Mouse (Mus musculus) layer of hippocampus, adult 11-12 months (tissue): ENCODE data around the gene Apbb2.

Source experiments
- DNase-seq: peaks from one replicate; pipeline ENCODE4 v3.0.0; 2022; ENCODE audit warnings: low spot score

Gene Apbb2

DNA sequence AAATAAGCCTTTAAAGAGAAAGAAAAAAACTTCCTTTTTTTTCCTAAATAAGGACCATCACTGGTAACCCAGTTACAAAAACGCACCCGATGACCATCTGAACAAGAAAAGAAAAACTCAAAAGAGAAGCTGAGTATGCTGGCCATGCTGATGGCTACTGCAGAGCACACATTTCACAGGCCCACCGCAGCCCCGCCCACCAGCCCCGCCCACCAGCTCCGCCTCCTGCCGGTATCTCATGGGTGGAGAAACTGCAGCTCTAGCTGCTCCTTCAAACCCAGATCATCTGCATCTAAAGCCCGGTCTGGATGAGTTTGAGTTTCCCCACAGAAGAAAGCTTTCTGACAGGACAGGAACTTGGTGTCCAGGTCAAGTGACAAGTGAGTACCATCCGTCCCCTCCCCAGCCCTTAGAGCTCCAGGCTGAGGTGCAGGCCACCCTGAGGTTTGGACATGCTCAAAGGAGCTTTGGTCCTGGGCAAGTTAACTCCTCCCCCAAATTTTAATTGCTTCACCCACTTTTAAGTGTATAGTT is 16.2 kb downstream of the Apbb2 start:
- peak; percentile 29 for DNase-seq

DNA sequence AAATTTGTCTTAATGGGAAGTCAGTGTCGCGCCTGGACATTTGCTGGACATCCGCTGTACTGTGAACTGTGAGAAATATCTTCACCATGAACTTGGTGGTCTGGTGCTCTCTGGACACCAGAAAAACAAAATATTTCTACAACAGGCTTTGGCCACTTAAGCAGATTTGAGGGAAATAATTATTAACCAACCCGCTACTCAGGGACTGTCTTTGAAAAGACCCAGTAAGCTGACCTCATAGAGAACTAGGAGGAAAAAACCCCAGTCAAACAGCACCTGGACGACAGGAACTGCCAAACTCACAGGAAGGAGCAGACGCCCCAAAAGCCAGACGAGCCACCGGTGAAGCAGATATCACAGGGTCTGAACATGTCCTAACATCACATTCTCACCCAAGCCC is 18.2 kb downstream of the Apbb2 start:
- DNase-seq: no peak

DNA sequence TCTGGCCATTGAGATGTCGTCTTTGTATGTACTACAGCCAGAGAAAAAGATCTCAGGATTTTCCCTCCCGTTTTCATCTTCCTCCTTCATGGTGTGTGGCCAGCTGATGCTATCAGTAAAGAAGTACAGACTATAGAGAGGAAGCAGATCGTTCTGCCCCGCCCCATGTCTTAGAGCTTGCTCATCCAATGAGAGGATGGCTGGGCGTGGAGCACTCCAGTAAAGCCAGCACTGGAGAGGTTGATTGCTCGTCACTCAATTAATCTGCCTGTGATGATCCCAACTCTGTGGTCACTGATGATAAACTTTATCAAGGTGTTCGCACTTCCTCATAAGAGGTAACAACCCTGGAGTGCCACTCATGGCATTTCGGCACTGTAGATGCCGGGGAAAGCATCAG is 18.7 kb downstream of the Apbb2 start:
- DNase-seq: no peak

DNA sequence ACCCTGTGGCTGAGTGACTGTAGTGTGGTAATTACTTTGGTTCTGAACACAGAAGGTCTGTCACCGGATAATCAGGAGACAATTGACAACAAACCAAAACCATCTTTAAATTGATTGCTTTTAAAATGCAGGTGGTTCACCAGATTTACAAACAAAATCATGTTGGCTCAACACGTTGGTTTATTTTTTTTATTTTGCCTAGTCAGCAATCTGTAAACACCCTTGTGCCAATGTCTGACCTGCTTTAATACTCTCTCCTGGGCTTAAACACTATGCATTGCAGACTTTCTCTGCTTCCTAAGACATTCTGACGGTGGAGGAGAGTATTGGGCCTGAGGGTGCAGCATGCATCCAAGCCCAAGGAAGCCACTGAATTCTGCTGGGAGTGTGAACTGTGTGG is 22.3 kb downstream of the Apbb2 start:
- no peak for DNase-seq

DNA sequence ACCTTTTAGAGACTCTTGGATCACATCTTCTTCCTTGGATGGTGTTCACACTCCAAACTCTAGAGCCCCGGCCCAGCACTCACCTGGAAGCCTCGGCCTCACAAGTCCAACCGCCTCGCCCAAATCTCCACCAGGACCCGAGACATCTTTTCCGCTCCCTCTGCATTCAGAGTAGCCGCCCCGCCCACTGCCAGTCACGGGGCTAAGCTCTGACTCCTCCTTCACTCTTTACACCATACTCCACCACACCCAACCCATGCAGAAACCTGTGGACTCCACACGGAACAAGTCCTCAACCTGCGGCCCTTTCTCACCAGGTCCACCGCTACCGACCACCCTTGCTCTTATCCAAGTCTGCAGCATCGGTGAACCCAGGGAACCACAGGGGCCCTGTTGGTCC is 23.7 kb downstream of the Apbb2 start:
- no peak for DNase-seq

DNA sequence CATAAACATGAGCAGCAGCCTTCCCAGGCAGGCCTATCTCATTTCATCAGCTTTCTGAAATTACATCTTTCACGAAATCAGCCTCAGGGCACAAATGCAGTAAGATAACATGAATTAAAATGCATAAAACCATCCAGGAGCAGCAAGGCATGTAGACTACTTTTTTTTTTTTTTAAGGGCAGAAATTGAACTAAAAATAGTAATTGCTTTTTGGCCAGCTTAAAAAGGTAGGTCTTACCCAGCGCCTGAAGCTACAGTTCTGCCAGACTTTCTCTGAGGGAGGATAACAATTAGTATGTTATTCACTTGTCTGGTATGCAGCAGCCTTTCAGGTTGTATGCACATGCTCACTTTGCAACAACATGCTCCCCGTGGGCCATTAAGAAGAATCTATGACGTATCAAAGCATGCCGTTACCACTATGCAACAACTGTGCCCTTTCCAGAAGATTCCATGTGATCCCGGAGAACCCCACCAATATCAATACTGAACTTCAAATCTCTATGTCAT is 32.3 kb downstream of the Apbb2 start:
- no peak for DNase-seq

DNA sequence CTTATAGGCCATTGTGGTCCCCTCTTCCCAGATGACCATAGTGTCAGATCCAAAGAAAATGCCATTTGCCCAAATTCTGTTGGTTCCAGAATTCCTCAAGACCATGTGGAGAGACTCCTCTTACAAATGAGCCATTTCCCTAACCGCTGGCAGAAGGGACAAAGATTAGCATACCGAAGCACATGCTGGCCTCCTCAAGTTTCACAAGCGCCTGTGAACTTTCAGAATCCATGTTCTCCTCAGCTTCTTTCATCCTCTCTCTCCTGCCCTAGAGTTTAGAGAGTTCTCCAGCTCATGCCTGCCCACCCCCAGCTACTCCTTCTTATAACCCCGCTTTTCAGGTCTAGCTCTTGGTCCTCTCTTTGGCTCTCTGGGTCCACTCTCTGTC is 35.6 kb downstream of the Apbb2 start:
- no peak for DNase-seq

DNA sequence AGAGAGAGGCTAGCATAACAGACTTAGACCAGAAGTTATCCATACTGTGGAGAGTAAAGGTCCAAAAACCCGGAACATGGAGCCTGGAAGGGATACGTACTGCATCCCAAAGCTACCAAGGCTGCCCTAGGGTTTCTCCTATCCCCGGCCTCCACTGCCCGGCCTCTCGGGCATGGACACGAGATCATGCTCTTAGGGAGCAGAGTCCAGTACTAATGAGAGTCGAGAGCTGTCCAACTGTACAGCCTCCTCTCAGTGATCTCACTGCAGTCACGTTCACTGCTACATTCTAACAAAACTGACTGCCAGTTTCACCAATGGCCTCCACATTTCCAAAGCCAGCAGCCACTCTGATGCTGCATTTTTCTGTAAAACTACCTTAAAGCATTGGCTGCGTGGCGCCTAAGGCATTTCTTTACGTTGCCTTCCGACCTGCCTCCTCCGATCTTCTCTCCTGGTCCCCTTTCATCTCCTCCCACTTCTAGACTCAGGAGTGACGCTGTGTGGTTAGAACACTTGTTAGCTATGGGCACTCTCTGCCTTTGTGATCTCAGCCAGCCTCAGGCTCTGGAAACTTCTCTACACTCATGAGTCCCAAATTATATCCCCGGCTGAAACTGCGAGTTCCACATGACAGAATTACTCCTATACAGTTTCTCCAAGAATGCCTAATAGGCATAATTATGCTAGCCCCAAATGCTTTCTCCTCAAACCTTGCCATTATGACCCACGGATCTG is 36.1 kb downstream of the Apbb2 start:
- no peak for DNase-seq

DNA sequence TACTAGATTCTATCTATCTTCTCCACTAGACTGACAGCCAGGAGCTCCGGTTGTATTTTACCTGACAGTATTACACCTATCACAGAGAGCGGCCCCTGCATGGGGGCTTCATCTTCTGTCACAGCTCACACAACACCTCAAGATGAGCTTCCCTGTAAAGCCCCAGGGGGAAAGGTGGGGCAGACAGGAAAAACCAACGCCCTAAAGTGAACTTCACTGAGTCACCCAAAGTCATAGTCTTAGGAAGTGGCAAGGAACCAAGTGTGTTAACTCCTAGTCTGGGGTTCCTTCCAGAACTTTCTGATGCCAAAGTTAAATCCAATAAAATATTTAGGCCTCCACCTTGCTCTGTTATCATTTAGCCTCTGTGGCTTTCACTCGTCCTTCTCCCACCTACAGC is 39.5 kb downstream of the Apbb2 start:
- no peak for DNase-seq

DNA sequence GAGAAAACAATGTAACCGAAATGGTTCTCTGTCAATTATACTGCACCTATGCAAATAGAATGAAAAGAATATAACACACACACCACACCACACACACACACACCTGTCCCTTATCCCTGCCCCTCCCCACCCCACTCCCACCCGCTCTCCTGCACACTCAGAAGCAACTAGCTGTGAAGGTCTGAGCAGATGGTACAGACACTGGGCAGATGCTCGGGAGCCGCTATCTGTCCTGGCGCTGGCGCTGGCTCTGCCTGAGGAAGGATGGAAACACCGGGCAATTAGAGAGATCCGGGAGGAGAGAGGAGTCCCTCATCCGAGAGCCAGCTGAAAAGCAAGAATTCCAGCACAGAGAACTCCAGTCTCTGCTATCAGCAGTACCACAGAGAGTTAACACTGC is 42.3 kb downstream of the Apbb2 start:
- DNase-seq: peak; percentile 28

DNA sequence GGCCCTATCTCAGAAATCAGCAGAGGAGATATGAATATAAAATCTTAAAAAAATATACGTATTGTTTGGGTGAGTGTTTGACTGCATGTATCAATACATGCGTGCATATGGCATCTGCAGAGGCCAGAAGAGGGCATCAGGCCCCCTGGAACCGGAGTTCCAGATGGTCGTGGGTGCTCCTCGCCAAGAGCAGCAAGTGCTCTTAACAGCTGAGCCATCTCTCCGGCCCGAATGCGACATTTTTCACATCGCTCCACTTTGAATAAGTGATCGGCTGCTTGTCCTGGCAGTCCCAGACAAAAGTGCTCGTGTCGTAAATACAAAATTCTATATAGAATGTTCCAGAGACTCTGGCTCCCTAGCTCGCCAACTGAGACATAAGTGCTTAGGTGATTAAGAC is 43.4 kb downstream of the Apbb2 start:
- no peak for DNase-seq

DNA sequence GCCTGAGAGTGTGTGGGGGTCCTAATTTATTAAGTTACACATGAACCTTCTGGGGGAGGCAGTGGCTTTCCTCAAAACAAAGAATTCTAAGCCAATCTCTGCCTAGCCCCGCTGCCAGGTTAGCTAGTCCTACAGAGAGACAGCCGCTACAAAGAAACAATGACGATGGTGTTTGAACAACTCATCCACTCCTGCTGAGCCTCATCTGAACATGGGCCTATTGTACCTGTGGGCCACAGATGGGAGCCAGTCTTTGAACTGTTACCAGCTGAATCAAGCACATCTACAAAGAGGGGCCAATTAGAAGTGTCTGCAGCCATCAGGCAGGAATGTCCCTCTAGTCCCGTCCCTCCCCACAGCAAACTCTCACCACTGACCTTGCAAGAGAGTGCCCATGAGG is 45.3 kb downstream of the Apbb2 start:
- DNase-seq: no peak

DNA sequence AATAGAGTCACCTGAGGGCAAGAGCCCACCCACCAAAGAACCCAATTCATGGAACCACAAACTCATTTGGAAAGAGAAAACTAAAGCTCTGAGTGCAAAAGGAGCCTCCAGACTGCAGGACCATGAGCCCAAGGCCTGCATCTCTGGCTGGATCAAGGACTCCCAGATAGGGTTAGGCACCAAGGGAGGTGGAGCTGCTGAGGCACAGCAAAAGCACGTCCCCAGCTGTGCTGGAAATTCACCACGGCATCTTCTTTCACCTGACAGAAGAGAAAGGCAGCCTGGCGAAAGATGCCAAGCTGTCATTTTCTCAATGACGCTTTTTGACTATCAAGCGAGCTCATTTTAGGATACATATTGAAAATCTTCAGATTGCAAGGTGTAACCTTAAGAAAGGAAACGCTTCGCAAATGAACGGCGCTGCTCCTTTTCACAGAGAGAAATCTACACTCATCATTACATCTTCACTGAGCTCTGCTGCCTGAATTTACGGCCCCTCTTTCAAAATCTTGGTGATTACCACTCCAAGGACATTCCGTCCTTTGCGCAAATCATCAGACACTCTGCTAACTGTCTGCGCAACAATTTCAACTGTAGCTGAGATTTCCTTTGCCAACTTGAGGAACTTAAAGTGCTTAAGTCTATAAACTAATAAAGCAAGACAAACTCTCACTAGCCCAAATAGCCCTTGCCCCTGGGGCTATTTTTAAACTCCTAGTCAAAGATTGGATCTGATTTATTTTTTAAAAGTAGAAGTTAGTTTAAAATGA is 46.3 kb downstream of the Apbb2 start:
- DNase-seq: no peak

DNA sequence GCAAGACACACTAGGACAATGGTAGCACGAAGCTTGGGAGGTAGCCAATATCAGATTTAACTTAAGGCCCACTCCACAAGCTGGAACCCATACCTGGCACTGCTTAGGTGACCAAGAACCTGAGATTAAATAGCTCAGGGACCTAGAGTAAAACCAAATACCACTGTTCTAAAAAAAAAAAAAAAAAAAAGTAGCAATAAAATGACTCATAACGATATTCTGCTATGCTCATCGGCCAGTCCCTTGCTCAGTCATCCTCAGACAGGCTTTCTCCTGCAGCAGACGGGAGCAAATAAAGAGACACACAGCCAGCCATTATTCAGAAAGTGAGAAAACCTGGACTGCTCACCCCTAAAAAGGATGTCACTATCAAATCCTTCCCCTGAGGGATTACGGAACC is 47.9 kb downstream of the Apbb2 start:
- no peak for DNase-seq

DNA sequence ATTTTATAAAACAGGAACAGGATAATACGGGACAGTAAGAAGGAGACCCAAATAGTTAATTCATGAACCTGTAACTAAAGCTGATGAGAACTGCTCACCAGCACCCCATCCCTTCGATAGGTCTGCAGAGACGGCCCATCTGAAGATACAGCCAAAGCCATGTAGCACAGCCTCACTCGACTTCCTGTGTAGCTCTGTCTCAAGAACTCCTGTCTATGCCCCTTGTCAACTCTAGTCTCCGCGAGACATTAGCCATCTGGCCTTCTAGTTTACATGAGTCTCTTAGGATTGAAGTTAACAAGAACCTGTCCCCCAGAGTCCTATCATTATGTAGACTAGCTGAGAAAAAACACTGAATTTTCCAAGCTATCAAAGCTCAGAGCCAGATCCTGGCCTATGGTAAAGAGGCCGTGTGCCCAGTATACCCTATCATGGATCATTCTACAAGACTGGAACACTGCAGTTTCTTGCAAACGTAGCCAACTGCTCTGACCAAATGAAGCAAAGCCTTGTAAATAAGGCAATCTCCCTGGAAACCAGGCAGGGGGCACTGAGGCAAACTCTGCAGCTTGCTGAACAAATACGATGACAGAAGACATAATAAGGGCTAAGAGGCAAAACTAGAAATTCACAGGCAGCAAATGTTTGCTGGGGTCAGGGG is 49.3 kb downstream of the Apbb2 start:
- DNase-seq: no peak

DNA sequence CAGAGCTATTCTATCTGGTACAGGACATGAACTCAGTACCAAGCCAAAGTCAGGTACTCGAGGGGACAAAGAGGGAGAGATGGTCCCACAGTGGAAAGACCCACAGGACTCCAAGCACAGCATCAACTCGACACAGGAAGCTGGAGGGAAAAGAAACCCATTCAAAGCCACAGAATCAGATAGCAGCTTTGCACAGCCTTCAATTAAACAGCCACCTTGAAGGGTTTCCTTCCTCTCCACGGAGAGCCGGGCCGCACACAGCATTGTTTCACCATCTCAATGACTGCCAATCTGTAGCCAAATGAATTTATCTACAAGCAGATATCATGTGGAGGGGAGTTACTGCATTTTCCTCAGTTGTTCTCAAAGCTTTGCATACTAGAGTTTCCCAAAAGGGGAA is 50.6 kb downstream of the Apbb2 start:
- DNase-seq: no peak

DNA sequence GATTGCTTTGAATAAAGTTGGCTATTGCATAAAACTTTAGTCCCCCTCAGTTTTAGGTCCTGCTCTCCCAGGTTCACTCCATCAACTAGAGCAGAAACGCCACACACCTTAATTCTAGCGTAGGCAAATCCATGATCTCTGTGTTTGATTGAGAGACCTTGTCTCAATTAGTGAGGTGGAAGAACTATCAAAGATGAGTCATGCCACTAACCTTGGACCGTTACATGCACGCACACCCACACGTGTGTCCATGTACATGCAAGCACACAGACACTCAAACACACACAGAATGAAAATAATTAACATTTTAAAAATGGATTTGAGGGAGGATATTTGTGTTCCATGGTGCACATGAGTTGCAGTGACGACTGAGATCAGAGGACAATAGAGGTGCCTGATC is 51.2 kb downstream of the Apbb2 start:
- DNase-seq: no peak

DNA sequence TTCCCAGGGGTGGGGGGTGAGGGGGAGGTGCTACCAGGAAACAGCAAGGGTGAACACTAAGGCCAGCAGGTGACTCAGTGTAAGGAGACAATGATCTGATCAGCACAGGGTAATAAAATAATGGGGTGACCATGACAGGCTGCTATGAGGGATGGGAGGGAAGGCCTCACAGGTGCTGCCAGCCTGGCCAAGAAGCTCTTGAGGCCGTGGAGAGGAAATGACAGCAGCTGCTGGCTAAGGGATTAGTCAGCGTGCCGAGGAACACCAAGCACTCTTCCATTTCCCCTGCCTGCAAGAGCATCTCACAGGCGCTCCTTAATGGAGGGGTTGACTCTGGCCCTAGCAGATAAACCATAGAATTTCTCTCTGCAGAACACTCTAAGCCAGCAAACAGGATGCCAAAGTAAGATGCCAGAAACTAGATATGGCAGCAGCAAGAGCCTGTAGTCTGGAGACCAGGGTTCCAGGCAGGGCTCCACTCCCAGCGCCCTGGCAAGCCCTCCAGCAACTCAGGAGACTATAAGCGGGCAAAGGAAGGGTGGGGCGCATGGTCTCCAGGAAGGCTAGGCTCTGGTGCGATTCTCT is 58.9 kb downstream of the Apbb2 start:
- no peak for DNase-seq

DNA sequence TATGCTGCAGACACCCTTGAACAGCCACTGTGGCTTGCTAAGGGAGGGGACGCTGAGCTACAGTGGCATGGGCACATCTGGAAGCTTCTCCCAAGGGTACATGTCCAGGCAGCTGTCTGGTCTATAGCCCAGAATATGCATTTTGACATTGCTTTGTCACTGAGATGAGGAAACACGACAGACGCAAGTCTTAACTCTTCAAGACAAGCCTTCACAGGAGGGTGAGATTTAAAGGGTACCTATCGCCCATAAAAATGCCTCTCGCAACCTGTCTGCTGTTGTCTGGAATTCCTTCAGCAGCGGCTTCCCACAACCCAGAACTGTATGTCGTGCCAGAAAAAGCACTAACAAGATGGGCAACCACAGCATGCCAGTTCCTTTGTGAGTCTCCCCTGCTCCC is 60.5 kb downstream of the Apbb2 start:
- DNase-seq: no peak

DNA sequence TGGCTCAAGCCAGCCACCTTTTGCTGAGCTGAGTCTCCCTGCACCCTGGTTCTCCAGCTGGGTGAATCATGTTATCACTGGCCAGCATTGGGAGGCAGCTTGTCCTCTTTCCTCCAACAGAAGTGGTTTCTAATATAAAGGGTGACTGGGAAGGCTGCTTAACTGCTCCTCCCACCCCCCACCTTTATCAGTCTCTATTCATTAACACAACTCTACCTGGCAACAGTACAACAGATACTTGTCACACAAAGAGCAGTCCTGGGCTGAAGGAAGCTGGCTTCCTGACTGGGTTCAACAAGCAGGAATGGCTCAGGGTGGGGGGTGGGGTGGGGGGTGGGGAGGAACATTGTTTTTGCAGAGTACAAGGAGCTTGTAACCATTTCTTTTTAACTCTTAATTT is 64.7 kb downstream of the Apbb2 start:
- DNase-seq: no peak

DNA sequence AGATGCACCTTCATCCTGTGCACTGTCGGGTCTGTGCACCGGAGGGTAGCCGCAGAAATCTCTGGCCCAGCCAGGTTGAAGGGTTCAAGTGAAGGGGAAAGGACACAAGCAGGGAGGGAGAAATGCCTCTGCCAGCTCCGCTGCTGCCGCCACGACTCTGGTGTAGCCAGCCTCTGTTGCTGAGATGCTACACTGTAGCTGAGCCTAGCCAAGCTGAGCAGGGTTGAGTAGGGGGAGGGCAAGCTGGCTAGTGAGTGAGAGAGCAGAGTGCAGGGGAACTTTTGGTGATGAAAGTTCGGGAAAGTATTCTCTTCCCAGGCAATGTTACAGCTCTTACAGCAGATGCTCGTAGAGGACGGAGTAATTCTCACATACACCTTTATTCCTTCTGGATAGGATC is 66.3 kb downstream of the Apbb2 start:
- DNase-seq: no peak

DNA sequence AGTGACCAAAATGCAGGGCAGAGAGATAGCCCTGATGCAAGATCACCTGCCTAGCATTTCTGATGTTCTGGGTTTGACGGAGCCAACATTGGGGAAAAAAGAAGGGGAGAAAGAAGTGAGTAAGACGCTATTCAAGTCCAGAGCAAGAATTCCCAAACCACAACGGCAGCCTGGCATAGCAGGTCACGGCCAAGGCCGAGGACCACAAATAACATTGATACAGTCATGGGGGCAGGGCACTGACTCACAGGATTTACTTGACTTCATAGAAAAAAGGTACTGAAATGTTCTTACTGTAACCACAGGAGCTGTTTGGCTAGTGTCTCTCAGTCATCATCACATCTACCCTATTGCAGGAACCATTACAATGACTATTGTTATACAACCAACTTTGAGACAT is 68.3 kb downstream of the Apbb2 start:
- no peak for DNase-seq

DNA sequence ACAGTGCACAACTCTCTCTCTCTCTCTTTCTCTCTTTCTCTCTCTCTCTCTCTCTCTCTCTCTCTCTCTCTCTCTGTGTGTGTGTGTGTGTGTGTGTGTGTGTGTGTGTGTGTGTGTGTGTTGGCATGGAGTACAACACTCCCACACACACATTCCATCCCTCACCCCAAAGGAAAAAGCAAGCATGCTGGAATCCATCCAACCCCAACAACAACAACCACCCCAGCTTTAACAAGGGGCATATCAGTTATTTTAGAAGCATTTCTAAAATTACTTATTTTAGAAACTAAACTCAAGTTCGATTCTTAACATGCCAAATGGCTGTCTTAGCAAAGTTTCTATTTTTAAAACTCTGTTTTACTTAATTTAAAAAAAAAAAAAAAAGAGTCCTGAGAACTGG is 68.9 kb downstream of the Apbb2 start:
- no peak for DNase-seq
